Mouse (Mus musculus) forebrain, embryonic 13.5 days (tissue): ENCODE results near the gene Gpr137. TPM values are rescaled to one million over a fixed set of nuclear protein-coding genes. Genes with fewer than 3 reads are reported as not detected.

ENCODE experiments used
- ATAC-seq: fragments of 200-750 bp; cut with Nextera tagmentation; 2 replicates; pipeline ENCODE4 v1.8.0; 2017
- H3K27ac ChIP-seq: fragments of 300-500 bp; sonication (generic); 2 replicates; pipeline ENCODE4 v1.5.1; 2015; ENCODE audit warnings: inconsistent platforms, mild to moderate bottlenecking, moderate library complexity
- H3K27me3 ChIP-seq: fragments of 300-500 bp; sonication (generic); 2 replicates; pipeline ENCODE4 v1.6.1; 2015; ENCODE audit warnings: mild to moderate bottlenecking, inconsistent platforms
- H3K36me3 ChIP-seq: fragments of 300-500 bp; sonication (generic); 2 replicates; pipeline ENCODE4 v1.6.1; 2015; ENCODE audit warnings: mild to moderate bottlenecking, inconsistent platforms; ENCODE audit not compliant: poor library complexity, severe bottlenecking
- H3K4me1 ChIP-seq: fragments of 300-500 bp; sonication (generic); 2 replicates; pipeline ENCODE4 v1.6.1; 2015; ENCODE audit warnings: inconsistent platforms
- H3K4me2 ChIP-seq: fragments of 300-500 bp; sonication (generic); 2 replicates; pipeline ENCODE4 v1.6.1; 2015; ENCODE audit warnings: inconsistent platforms, mild to moderate bottlenecking, moderate library complexity
- H3K4me3 ChIP-seq: fragments of 300-500 bp; sonication (generic); 2 replicates; pipeline ENCODE4 v1.5.1; 2015; ENCODE audit warnings: mild to moderate bottlenecking, inconsistent platforms
- H3K9ac ChIP-seq: fragments of 300-500 bp; sonication (generic); 2 replicates; pipeline ENCODE4 v1.6.1; 2015; ENCODE audit warnings: mild to moderate bottlenecking, inconsistent platforms
- H3K9me3 ChIP-seq: fragments of 300-500 bp; sonication (generic); replicated peaks from 2 replicates; pipeline ENCODE4 v1.6.1; 2016; ENCODE audit warnings: inconsistent platforms
- WGBS: fragments of 180-500 bp; shearing (Covaris S2); methylation state at CpG from one replicate; pipeline ENCODE4 v1.1.7; 2015; 5-methylcytosine and 5-hydroxymethylcytosine counted together
- polyA plus RNA-seq: library from polyadenylated mRNA; unstranded; fragments of >200 nt; fragmentation: Nextera tagmentation; extraction: Ambion mirVana; gene quantifications from 2 replicates; pipeline ENCODE4 v1.2.1, GENCODE M21; 2015

Gpr137 gene
- polyA plus RNA-seq, 1 experiment from 2014 or later: 32.4 TPM

DNA sequence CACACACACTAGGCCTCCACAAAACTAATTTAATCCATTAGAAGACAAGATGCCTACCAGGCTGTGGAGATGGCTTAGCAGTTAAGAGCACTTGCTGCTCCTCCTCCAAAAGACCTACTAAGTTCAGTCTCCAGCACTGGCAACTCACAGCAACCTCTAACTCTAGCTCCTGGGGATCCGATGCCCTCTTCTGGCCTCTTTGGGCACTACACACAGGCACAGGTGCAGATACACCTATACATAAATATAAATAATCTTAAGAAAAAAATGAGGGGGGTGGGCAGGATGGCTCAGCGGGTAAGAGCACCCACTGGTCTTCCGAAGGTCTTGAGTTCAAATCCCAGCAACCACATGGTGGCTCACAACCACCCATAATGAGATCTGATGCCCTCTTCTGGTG, 6.0 kb downstream of the Gpr137 start:
- 21% methylated on average over 3 of the region's 3 CpGs for WGBS
- Histone ChIP-seq H3K27ac (no peak overlapping the region), H3K4me1 (peaks cover 46% of the 10 kb centered on the region), H3K9ac (no peak overlapping the region), H3K36me3 (no peaks in the 10 kb centered on the region), H3K4me2 (no peak overlapping the region), H3K4me3 (no peak overlapping the region), H3K27me3 (peaks cover 56% of the 10 kb centered on the region), H3K9me3 (no peaks in the 10 kb centered on the region)
- ATAC-seq: no peak

GRCm38 (mm10) chr19:6934195-6934977, 7.9 kb downstream of the Gpr137 start, which contains the start of gene Kcnk4:
Kcnk4 (minus strand) TSS chr19:6934515.
- 0 out of 2 replicates have a peak, but pooled peaks have one; percentile 3 for ATAC-seq
- Histone ChIP-seq H3K27ac (no peak within 1 kb of the TSS), H3K4me2 (peak within 1 kb of the TSS; percentile 64), H3K9ac (peak within 1 kb of the TSS; percentile 61), H3K4me3 (peak within 1 kb of the TSS; percentile 39), H3K27me3 (peaks cover 71% of the 10 kb centered on the region), H3K4me1 (peaks cover 29% of the 10 kb centered on the region), H3K9me3 (no peaks in the 10 kb centered on the region), H3K36me3 (no peaks in the 10 kb centered on the region)
- WGBS: 8% methylated on average over 22 of the region's 23 CpGs

- ATAC-seq: peak; percentile 48
- Histone ChIP-seq H3K9ac (peak overlapping the region; percentile 61), H3K27me3 (peaks cover 79% of the 10 kb centered on the region), H3K4me1 (peaks cover 23% of the 10 kb centered on the region), H3K27ac (no peak overlapping the region), H3K36me3 (no peaks in the 10 kb centered on the region), H3K4me3 (peak overlapping the region; percentile 39), H3K4me2 (peak overlapping the region; percentile 64), H3K9me3 (no peaks in the 10 kb centered on the region)
- WGBS: 3% methylated on average over 58 of the region's 58 CpGs
These were observed 8.7 kb downstream of the Gpr137 start for GRCm38 (mm10) chr19:6933436-6934194.

DNA sequence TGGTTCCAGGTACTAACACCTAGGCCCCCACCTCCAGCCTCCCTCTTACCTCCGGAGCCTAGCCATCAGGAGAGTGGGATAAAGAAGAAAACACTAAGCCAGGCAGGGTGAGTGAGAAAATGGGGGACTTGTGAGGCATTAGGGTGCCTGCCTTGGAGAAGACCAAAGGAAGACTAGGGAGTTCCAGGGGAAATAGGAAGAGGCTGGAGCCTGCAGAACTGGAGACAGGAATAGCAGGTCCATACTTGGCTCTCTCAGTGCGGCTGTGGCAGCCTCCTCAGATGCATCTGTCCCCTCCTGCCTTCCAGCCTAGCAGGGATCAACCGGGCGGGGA, 9.2 kb downstream of the Gpr137 start:
- H3K4me2 ChIP-seq: peak overlapping the region; percentile 64
- H3K27ac ChIP-seq: no peak overlapping the region
- H3K36me3 ChIP-seq: no peaks in the 10 kb centered on the region
- 18% methylated on average over 4 of the region's 4 CpGs for WGBS
- no peak overlapping the region; the same call in 1 of the 2 replicates for H3K4me3 ChIP-seq
- peaks cover 83% of the 10 kb centered on the region for H3K27me3 ChIP-seq
- H3K9me3 ChIP-seq: no peaks in the 10 kb centered on the region
- no peak for ATAC-seq
- peaks cover 17% of the 10 kb centered on the region for H3K4me1 ChIP-seq
- H3K9ac ChIP-seq: peak overlapping the region; percentile 61; the same call in 1 of the 2 replicates

DNA sequence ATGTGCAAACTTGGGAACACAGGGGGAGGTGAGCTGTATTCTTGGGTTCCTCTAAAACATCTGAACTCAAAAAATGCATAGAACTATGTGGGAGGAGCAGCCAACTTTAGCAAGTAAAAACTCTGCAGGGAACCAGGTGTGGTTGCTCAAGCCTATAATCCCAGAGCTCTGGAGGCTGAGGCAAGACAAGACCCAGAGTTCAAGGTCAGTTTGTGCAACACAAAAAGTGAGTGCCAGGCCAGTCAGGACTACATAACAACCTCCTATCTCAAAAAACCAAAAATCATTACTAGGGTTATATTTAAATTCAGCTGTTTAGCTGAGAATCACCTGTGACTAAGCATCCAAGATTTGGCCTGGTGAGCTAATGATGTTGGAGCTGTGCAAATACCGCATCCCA, 10.3 kb downstream of the Gpr137 start:
- Histone ChIP-seq H3K4me1 (peaks cover 15% of the 10 kb centered on the region), H3K9me3 (no peaks in the 10 kb centered on the region), H3K9ac (no peak overlapping the region), H3K4me3 (no peak overlapping the region), H3K27me3 (peaks cover 91% of the 10 kb centered on the region), H3K27ac (no peak overlapping the region), H3K4me2 (no peak overlapping the region), H3K36me3 (no peaks in the 10 kb centered on the region)
- ATAC-seq: no peak
- 45% methylated on average over 1 of the region's 1 CpGs for WGBS

- no peak overlapping the region for H3K27ac ChIP-seq
- 20% methylated on average over 1 of the region's 2 CpGs for whole genome bisulfite sequencing
- H3K9me3 ChIP-seq: no peaks in the 10 kb centered on the region
- no peak overlapping the region for H3K4me3 ChIP-seq
- H3K4me2 ChIP-seq: no peak overlapping the region
- H3K9ac ChIP-seq: no peak overlapping the region
- H3K36me3 ChIP-seq: no peaks in the 10 kb centered on the region
- peaks cover 23% of the 10 kb centered on the region for H3K4me1 ChIP-seq
- H3K27me3 ChIP-seq: peaks cover 96% of the 10 kb centered on the region
- ATAC-seq: no peak
These were observed 11.3 kb downstream of the Gpr137 start for GRCm38 (mm10) chr19:6931002-6931401.

DNA sequence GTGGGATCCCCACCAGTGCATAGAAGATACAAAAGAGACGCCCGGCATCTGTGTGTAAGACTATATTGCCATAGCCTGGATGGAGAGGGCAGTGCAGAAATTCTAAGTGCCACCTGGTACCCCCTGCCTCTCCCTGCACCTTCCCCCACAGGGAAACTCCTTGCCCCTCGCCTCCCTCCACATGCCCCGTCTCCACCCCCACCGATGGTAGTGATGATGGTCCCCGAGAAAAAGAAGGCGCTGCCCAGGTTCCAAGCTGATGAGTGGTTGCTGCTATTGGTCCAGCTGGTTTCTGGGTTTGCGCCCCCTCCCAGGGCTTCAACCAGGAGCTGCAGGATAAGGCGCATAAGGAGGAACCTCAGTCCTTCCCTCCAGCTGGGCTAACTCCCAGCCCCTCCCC, 14.2 kb downstream of the Gpr137 start:
- H3K4me2 ChIP-seq: no peak overlapping the region
- WGBS: 8% methylated on average over 9 of the region's 9 CpGs
- no peak overlapping the region for H3K27ac ChIP-seq
- H3K27me3 ChIP-seq: peaks cover 96% of the 10 kb centered on the region
- no peak overlapping the region for H3K9ac ChIP-seq
- H3K36me3 ChIP-seq: no peaks in the 10 kb centered on the region
- no peaks in the 10 kb centered on the region for H3K9me3 ChIP-seq
- no peak overlapping the region for H3K4me3 ChIP-seq
- H3K4me1 ChIP-seq: peaks cover 17% of the 10 kb centered on the region
- ATAC-seq: no peak

DNA sequence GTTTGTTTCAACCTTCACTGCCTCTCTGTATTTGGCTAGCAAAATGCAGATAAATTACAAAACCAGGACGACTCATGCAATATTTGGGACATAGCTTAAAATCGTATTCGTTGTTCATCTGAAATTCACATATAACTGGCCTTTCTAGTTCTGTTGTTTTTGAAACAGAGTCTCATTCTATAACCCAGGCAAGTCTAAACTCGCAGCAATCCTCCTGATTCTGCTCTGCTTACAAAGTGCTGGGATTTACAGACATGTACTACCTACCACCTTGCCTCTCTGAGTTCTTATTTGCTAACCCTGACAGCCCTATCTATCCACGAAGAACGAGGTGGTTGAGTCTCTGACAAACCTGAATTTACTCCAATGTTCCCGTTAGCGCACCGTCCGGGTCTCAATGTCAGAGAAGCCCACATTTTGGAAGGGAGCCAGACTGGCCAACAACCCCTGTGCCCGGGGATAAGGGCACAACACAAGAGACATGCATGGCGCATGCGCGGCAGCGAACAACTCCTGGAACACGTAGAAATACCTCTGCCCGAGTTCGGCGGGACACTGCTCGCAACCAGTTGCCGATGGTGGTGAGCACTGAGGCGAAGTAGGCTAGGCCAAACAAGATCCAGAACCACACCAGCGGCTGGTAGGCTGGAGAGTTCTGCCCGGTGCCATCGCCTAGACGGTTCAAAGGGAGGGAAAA, 15.6 kb downstream of the Gpr137 start:
- 9% methylated on average over 26 of the region's 26 CpGs for WGBS
- no peak overlapping the region for H3K9ac ChIP-seq
- ATAC-seq: no peak

GRCm38 (mm10) chr19:6925611-6926329, 16.5 kb downstream of the Gpr137 start:
- Histone ChIP-seq H3K36me3 (no peaks in the 10 kb centered on the region), H3K27me3 (peaks cover 81% of the 10 kb centered on the region), H3K4me2 (no peak overlapping the region; the same call in 1 of the 2 replicates), H3K9ac (no peak overlapping the region), H3K9me3 (no peaks in the 10 kb centered on the region), H3K4me1 (peaks cover 27% of the 10 kb centered on the region), H3K4me3 (peak overlapping the region; percentile 12; the same call in 1 of the 2 replicates), H3K27ac (no peak overlapping the region)
- WGBS: 4% methylated on average over 40 of the region's 40 CpGs
- no peak for ATAC-seq

More for the DNA sequence above, 15.6 kb downstream of the Gpr137 start:
- peaks cover 23% of the 10 kb centered on the region for H3K4me1 ChIP-seq
- peak overlapping the region; percentile 46 for H3K4me2 ChIP-seq
- H3K36me3 ChIP-seq: no peaks in the 10 kb centered on the region
- H3K4me3 ChIP-seq: peak overlapping the region; percentile 18
- H3K9me3 ChIP-seq: no peaks in the 10 kb centered on the region
- no peak overlapping the region for H3K27ac ChIP-seq
- peaks cover 90% of the 10 kb centered on the region for H3K27me3 ChIP-seq

- Histone ChIP-seq H3K9me3 (no peaks in the 10 kb centered on the region), H3K4me3 (peak within 1 kb of the TSS; percentile 12), H3K27ac (no peak within 1 kb of the TSS), H3K4me2 (peak within 1 kb of the TSS; percentile 27), H3K27me3 (peaks cover 76% of the 10 kb centered on the region), H3K36me3 (no peaks in the 10 kb centered on the region), H3K9ac (0 out of 2 replicates have a peak within 1 kb of the TSS, but pooled peaks have one; percentile 12), H3K4me1 (peaks cover 32% of the 10 kb centered on the region)
- ATAC-seq: no peak
- WGBS: 4% methylated on average over 9 of the region's 9 CpGs
These were observed 17.0 kb downstream of the Gpr137 start, which contains the start of gene Catsperz for GRCm38 (mm10) chr19:6925307-6925573. Catsperz (minus strand) TSS chr19:6925380.

DNA sequence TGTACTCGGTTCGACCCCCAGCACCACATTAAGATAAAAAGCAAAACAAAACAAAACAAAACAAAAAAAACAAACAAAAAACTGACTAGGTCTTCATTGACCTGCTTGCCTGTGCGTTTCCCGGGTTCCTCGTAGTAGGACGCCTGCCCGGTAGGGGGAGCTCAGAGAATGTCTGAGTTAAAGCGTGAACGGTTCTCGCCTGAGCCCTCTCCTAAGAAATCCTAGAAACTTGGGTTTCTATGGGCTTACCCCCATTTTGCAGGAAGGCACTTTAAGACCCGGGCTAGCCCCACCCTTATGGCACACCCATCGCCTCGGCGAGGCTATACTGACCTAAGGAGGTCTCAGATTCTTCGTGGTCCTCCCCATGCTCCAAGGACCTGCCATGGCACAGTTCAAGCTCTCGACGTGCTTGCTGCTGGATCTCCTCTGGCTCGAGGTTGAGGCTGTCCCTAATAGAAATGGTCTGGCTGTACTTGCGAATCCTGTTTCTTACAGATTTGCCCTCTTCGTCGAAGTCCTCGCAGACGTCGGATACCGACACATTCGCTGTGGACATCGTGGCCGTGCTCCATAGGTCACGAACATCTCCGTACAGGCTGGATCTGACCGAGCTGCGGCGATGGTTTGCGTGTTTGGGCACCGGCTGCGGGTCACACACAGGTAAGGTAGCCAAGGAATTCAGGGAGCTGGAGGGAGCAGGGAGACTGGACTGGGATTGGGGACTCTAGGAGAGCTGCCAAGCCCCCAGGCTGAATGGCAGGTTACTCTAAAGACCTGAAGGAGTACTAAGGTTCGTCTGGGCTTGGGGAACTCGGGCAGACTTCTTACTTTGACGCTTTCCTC, 17.6 kb downstream of the Gpr137 start:
- Histone ChIP-seq H3K27ac (no peak overlapping the region), H3K4me2 (peak overlapping the region; percentile 27), H3K9ac (0 out of 2 replicates have a peak overlapping the region, but pooled peaks have one; percentile 12), H3K27me3 (peaks cover 72% of the 10 kb centered on the region), H3K4me1 (peaks cover 38% of the 10 kb centered on the region), H3K36me3 (no peaks in the 10 kb centered on the region), H3K4me3 (peak overlapping the region; percentile 12), H3K9me3 (no peaks in the 10 kb centered on the region)
- ATAC-seq: no peak
- WGBS: 3% methylated on average over 39 of the region's 39 CpGs
